Mouse (Mus musculus): Measurements from ENCODE around the gene Elobl. TPM values are rescaled to one million over a fixed set of nuclear protein-coding genes. Genes with fewer than 3 reads are reported as not detected.

Gene Elobl
- polyA plus RNA-seq, 2 experiments, result not detected

DNA sequence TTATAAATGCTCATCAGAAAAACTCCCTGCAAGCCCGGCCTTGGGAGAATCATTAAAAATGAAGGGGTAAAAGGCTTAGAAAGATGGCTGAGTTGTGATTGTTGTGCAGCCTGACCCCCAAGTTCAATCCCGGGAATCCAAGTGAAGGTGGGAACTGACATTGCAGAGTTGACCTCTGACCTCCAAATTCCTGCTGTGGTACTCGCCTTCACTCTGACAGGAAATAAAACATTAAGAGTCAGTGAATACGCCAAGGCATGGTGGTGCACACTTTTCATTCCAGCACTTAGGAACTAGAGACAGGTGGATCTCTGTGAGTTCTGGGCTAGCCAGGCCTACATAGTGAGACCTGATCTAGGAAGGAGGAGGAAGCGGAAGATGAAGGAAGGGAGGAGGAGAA lies 38.7 kb upstream of the Elobl start:
- no peak overlapping the region for H3K4me2 ChIP-seq (replicated peaks; ENCODE audit: low read depth, low read length, severe bottlenecking)
- ATAC-seq (ENCODE audit: low FRiP score, low read depth) (no peak), DNase-seq (ENCODE audit: low spot score) (no peak)
- H3K4me1 ChIP-seq (ENCODE audit: control insufficient read depth, insufficient read depth, low read length), result no peaks in the 10 kb centered on the region
- H3K27me3 ChIP-seq (ENCODE audit: control insufficient read depth, insufficient read depth, low read length), result no peaks in the 10 kb centered on the region
- H3K36me3 ChIP-seq (ENCODE audit: control insufficient read depth, insufficient read depth, low read length), result no peaks in the 10 kb centered on the region
- H3K9me3 ChIP-seq (ENCODE audit: control insufficient read depth, low read length), result no peaks in the 10 kb centered on the region
- H3K9ac ChIP-seq (ENCODE audit: low read depth, low read length, severe bottlenecking), result no peak overlapping the region
- no peak for TF ChIP-seq POLR2A (IDR thresholded peaks at IDR 0.05; ENCODE audit: borderline replicate concordance, extremely low read depth, insufficient read depth, insufficient read length)
- no peak overlapping the region for H3K4me3 ChIP-seq (replicated peaks; ENCODE audit: low read length)
- WGBS, result 56% methylated on average over 5 of the region's 5 CpGs
- no peak overlapping the region for H3K27ac ChIP-seq (replicated peaks; ENCODE audit: low read depth, low read length)

DNA sequence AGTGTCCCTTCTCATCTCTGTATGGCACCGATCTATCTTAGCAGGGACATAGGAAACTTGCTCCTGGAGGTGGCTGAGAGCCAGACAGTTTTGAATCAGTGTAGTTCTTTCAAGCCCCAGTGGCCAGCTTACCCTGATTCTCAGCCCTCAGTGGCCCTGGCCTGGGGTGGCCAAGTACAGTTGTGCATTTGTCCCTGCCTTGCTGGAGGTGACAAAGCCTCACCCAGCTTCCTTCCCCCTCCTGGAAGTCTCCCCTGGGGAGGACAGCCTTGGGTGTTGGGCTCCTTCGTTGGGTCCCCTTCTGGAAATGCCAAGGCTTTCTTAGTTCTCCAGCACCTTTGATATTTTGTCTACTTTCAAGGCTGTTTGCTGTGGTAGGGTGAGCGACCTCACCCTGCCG lies 37.0 kb upstream of the Elobl start:
- no peaks in the 10 kb centered on the region for H3K36me3 ChIP-seq (ENCODE audit: control insufficient read depth, insufficient read depth, low read length)
- ATAC-seq (ENCODE audit: low FRiP score, low read depth), result no peak
- H3K4me3 ChIP-seq (replicated peaks; ENCODE audit: low read length), result no peak overlapping the region
- no peak overlapping the region for H3K9ac ChIP-seq (ENCODE audit: low read depth, low read length, severe bottlenecking)
- peaks cover 16% of the 10 kb centered on the region for H3K27me3 ChIP-seq (ENCODE audit: control insufficient read depth, insufficient read depth, low read length)
- no peak for TF ChIP-seq POLR2A (IDR thresholded peaks at IDR 0.05; ENCODE audit: borderline replicate concordance, extremely low read depth, insufficient read depth, insufficient read length)
- no peak overlapping the region for H3K27ac ChIP-seq (replicated peaks; ENCODE audit: low read depth, low read length)
- H3K4me1 ChIP-seq (ENCODE audit: control insufficient read depth, insufficient read depth, low read length), result no peaks in the 10 kb centered on the region
- no peak overlapping the region for H3K4me2 ChIP-seq (replicated peaks; ENCODE audit: low read depth, low read length, severe bottlenecking)
- no peak for DNase-seq (ENCODE audit: low spot score)
- 65% methylated on average over 4 of the region's 4 CpGs for WGBS
- no peaks in the 10 kb centered on the region for H3K9me3 ChIP-seq (ENCODE audit: control insufficient read depth, low read length)

DNA sequence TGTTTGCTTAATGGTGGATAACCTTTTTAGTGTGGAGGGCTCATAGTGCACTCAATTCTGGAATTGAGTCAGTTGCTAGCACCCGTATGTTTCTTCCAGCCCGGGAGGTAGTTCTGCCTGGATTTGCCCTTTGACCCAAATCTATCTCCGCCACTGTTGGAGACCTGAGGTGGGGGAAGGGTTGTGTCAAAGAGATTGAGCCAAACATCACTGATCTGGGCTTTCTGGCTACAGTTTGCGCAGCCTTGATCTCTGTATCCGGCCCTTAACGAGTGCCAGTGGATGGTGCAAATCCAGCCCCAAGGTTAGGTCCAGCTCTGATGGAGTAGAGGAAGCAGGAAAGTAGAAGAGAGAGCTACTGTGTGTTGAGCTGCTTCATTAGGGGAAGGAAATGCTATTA lies 36.3 kb upstream of the Elobl start:
- TF ChIP-seq POLR2A (IDR thresholded peaks at IDR 0.05; ENCODE audit: borderline replicate concordance, extremely low read depth, insufficient read depth, insufficient read length), result no peak
- Histone ChIP-seq H3K36me3 (ENCODE audit: control insufficient read depth, insufficient read depth, low read length) (no peaks in the 10 kb centered on the region), H3K4me3 (replicated peaks; ENCODE audit: low read length) (no peak overlapping the region), H3K4me1 (ENCODE audit: control insufficient read depth, insufficient read depth, low read length) (no peaks in the 10 kb centered on the region), H3K27me3 (ENCODE audit: control insufficient read depth, insufficient read depth, low read length) (peaks cover 17% of the 10 kb centered on the region), H3K9ac (ENCODE audit: low read depth, low read length, severe bottlenecking) (no peak overlapping the region), H3K9me3 (ENCODE audit: control insufficient read depth, low read length) (no peaks in the 10 kb centered on the region), H3K27ac (replicated peaks; ENCODE audit: low read depth, low read length) (no peak overlapping the region), H3K4me2 (replicated peaks; ENCODE audit: low read depth, low read length, severe bottlenecking) (no peak overlapping the region)
- no peak for DNase-seq (ENCODE audit: low spot score)
- WGBS, result 33% methylated on average over 6 of the region's 6 CpGs
- no peak for ATAC-seq (ENCODE audit: low FRiP score, low read depth)

DNA sequence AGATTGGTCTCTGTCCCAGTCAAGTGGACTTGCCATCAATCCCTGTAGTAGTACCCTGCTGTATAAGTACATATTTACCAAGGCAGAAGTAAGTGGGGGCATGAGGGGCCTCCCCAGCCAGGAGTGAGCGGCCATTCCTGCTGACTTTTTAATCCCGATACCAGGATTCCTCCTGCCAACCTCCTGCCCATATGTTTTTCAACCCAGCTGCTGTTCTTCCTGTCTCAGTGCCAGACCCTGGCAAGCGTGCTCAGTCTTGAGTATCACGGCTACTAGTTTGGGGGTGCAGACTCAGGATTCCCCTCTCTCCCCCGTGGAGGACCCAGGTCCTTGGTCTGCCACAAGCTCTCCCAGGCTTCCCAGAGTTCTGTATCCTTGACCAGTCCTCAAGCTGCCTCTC lies 35.9 kb upstream of the Elobl start:
- peaks cover 17% of the 10 kb centered on the region for H3K27me3 ChIP-seq (ENCODE audit: control insufficient read depth, insufficient read depth, low read length)
- H3K9me3 ChIP-seq (ENCODE audit: control insufficient read depth, low read length), result no peaks in the 10 kb centered on the region
- WGBS, result 85% methylated on average over 5 of the region's 5 CpGs
- H3K4me2 ChIP-seq (replicated peaks; ENCODE audit: low read depth, low read length, severe bottlenecking), result no peak overlapping the region
- no peak overlapping the region for H3K27ac ChIP-seq (replicated peaks; ENCODE audit: low read depth, low read length)
- DNase-seq (ENCODE audit: low spot score), result no peak
- H3K36me3 ChIP-seq (ENCODE audit: control insufficient read depth, insufficient read depth, low read length), result no peaks in the 10 kb centered on the region
- TF ChIP-seq POLR2A (IDR thresholded peaks at IDR 0.05; ENCODE audit: borderline replicate concordance, extremely low read depth, insufficient read depth, insufficient read length), result no peak
- no peaks in the 10 kb centered on the region for H3K4me1 ChIP-seq (ENCODE audit: control insufficient read depth, insufficient read depth, low read length)
- no peak for ATAC-seq (ENCODE audit: low FRiP score, low read depth)
- no peak overlapping the region for H3K9ac ChIP-seq (ENCODE audit: low read depth, low read length, severe bottlenecking)
- H3K4me3 ChIP-seq (replicated peaks; ENCODE audit: low read length), result no peak overlapping the region

DNA sequence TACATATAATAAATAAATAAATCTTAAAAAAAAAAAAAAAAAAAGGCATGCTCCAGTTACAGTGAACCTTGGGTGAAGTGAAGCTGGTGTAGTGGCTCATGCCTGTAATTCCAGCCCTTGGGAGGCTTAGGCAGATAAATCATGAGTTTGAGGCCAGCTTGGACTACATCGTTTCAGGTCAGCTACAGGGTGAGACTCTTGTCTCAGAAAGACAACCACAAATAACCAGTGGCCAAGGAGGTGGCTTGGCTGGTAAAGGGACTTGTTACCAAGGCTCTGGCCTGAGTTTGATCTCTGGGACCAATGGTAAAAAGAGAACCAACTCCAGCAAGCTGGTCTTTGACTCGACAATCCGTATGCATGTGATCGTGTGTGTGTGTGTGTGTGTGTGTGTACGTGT lies 35.3 kb upstream of the Elobl start:
- WGBS, result 86% methylated on average over 5 of the region's 5 CpGs
- Histone ChIP-seq H3K9ac (ENCODE audit: low read depth, low read length, severe bottlenecking) (no peak overlapping the region), H3K27ac (replicated peaks; ENCODE audit: low read depth, low read length) (no peak overlapping the region), H3K27me3 (ENCODE audit: control insufficient read depth, insufficient read depth, low read length) (peaks cover 17% of the 10 kb centered on the region), H3K4me2 (replicated peaks; ENCODE audit: low read depth, low read length, severe bottlenecking) (no peak overlapping the region), H3K4me3 (replicated peaks; ENCODE audit: low read length) (no peak overlapping the region), H3K9me3 (ENCODE audit: control insufficient read depth, low read length) (no peaks in the 10 kb centered on the region), H3K4me1 (ENCODE audit: control insufficient read depth, insufficient read depth, low read length) (no peaks in the 10 kb centered on the region), H3K36me3 (ENCODE audit: control insufficient read depth, insufficient read depth, low read length) (no peaks in the 10 kb centered on the region)
- ATAC-seq (ENCODE audit: low FRiP score, low read depth) (no peak), DNase-seq (ENCODE audit: low spot score) (no peak)
- TF ChIP-seq POLR2A (IDR thresholded peaks at IDR 0.05; ENCODE audit: borderline replicate concordance, extremely low read depth, insufficient read depth, insufficient read length), result no peak

DNA sequence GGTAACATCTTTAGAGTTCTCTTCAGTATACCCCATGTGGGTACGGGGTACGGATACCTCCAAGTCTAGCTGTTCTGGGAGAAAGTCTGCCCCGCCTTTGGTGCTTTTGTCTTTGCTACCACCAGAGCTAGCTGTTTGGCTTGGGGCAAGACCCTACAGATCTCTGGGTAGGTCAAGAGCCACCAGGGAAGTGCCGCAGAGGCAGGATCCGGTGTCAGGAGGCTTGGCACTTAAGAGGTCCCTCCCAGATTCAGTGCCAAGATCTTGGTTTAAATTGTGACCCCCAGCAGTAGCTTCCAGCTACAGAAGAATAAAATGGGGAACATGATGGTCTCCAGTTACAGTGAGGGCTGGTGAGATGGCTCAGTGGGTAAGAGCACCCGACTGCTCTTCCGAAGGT lies 34.8 kb upstream of the Elobl start:
- no peak for TF ChIP-seq POLR2A (IDR thresholded peaks at IDR 0.05; ENCODE audit: borderline replicate concordance, extremely low read depth, insufficient read depth, insufficient read length)
- ATAC-seq (ENCODE audit: low FRiP score, low read depth) (no peak), DNase-seq (ENCODE audit: low spot score) (no peak)
- Histone ChIP-seq H3K27ac (replicated peaks; ENCODE audit: low read depth, low read length) (no peak overlapping the region), H3K4me1 (ENCODE audit: control insufficient read depth, insufficient read depth, low read length) (no peaks in the 10 kb centered on the region), H3K9ac (ENCODE audit: low read depth, low read length, severe bottlenecking) (no peak overlapping the region), H3K27me3 (ENCODE audit: control insufficient read depth, insufficient read depth, low read length) (peaks cover 17% of the 10 kb centered on the region), H3K4me3 (replicated peaks; ENCODE audit: low read length) (no peak overlapping the region), H3K36me3 (ENCODE audit: control insufficient read depth, insufficient read depth, low read length) (no peaks in the 10 kb centered on the region), H3K9me3 (ENCODE audit: control insufficient read depth, low read length) (no peaks in the 10 kb centered on the region), H3K4me2 (replicated peaks; ENCODE audit: low read depth, low read length, severe bottlenecking) (no peak overlapping the region)
- 95% methylated on average over 7 of the region's 7 CpGs for WGBS
